Mouse (Mus musculus): ENCODE measurements around the gene Ubxn2a. TPM values are rescaled to one million over a fixed set of nuclear protein-coding genes. Genes with fewer than 3 reads are reported as not detected.
"Not testable (repeated sequence)": the region's sequence is repeated elsewhere in the genome, so short reads cannot be mapped to it uniquely, and the experiment has no call there.

The Ubxn2a gene
- total RNA-seq, 2 experiments from 2014 or later = 50.4 to 52.4 TPM

DNA sequence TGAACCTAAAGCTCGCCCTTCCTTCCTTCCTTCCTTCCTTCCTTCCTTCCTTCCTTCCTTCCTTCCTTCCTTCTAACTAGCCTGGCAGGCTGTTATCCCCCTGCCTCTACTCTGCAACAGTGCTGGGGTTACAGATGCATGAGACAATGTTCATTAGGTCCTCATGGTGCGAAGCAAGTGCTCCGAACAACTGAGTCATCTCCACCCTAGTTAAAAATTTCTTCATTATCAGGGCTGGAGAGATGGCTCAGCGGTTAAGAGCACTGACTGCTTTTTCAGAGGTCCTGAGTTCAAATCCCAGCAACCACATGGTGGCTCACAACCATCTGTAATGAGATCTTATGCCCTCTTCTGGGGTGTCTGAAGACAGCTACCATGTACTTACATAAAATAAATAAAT lies 20.9 kb downstream of the Ubxn2a start:
- DNase-seq; intact Hi-C loops (cut with DNase I; ENCODE audit: low total_unique reads): not testable (repeated sequence)

- DNase-seq = no peak
- intact Hi-C loops (cut with DNase I; ENCODE audit: low total_unique reads) = no loop called here
These were observed 22.4 kb downstream of the Ubxn2a start for GRCm38 (mm10) chr12:4885062-4885461.

- intact Hi-C loops (cut with DNase I; ENCODE audit: low total_unique reads) = no loop called here
These were observed 25.4 kb downstream of the Ubxn2a start for GRCm38 (mm10) chr12:4882086-4882485.

GRCm38 (mm10) chr12:4879048-4879447 lies 28.5 kb downstream of the Ubxn2a start:
- DNase-seq = no peak
- intact Hi-C loops (cut with DNase I; ENCODE audit: low total_unique reads) = no loop called here

More at GRCm38 (mm10) chr12:4882086-4882485, 25.4 kb downstream of the Ubxn2a start:
- DNase-seq = no peak

DNA sequence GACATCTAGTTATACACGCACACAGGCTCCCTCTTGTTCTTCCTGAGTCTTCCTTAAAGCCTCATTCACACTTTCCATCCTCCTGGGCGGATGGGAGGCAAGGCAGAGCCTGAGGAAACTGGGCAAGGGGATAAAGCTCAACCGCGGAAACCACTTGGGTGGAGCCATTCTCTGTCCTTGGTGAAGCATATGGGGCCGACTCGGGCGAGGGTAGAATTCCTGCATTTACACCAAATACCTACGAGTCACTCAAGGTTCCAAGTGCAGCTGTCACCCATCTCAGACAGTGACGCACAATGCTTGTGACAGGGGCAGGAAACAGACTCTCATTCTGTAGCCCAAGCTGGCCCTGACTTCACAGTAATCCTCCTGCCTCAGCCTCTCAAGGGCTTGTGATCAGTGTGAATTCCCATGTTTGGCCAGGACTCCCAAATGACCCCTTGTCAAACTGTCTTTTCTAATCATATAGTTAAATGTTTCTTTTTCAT lies 29.2 kb downstream of the Ubxn2a start:
- intact Hi-C loops (cut with DNase I; ENCODE audit: low total_unique reads) = no loop called here
- DNase-seq = no peak

GRCm38 (mm10) chr12:4875623-4876022 lies 31.9 kb downstream of the Ubxn2a start:
- no peak for DNase-seq
- intact Hi-C loops (cut with DNase I; ENCODE audit: low total_unique reads) = no loop called here

DNA sequence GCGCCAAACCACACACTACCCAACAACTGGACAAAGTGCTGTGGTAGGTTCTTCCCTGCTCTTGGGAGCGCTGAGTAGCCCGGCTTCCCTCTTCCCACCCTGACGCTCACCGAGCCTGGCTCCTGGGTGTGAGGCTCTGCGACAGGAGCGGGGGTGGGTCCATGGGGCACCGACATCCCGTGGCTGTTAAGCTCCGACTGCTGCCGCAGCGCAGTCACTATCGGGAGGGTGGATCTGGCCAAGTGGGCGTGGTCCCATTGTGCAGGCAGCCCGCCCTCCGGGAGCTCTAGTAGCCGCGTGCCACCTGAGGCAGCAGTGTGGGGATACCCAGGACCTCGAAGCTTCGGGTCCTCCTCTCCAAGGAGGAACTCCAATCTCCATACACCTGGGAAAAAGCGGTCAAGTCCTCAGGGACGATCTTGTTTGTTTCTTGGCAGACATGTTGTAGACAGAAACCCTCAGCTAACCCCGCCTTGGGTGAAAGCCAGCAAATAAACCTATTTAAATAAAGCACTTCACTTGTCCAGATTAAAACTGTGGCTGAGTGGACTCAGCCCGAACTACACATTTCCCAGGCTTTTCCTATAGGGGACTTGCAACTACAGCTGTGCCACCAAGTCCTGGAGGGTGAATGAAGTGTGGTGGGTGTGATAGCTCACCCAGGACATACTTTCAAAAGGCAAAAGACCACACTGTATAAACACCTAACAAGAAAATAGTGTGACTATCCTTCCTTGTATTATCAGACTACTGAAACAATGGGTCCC lies 33.2 kb downstream of the Ubxn2a start, which contains the start of gene Mfsd2b:
Mfsd2b (minus strand) TSS at position 199 of the 767 bp plus-strand sequence.
- intact Hi-C loops (cut with DNase I; ENCODE audit: low total_unique reads) = no loop called here

GRCm38 (mm10) chr12:4873531-4873930 lies 34.0 kb downstream of the Ubxn2a start:
- intact Hi-C loops (cut with DNase I; ENCODE audit: low total_unique reads) = no loop called here
- DNase-seq = no peak

More for the DNA sequence above, 33.2 kb downstream of the Ubxn2a start, which contains the start of gene Mfsd2b:
- DNase-seq = peak; percentile 74

- intact Hi-C loops (cut with DNase I; ENCODE audit: low total_unique reads) = no loop called here
- no peak for DNase-seq
These were observed 34.5 kb downstream of the Ubxn2a start for GRCm38 (mm10) chr12:4872983-4873477.

- DNase-seq = no peak
- intact Hi-C loops (cut with DNase I; ENCODE audit: low total_unique reads) = no loop called here
These were observed 35.2 kb downstream of the Ubxn2a start for GRCm38 (mm10) chr12:4872273-4872672.

DNA sequence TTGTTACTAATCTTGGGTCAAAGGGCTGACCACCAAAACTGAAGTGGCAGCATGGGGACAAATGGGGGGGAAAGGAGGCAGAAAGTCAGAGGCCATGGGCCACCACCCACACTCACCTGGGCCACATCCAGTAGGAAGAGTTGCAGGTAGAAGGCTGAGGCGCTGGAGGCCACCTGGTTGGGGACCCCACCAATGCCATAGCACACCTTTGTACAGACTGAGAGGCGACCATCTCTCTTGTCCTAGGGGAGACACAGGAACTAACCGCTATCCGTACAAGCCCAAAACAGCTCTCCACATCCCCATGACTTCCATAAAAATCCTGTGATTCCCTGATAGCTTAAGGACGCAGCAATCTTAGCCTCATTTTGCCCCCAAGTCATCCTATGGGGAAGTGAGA lies 36.2 kb downstream of the Ubxn2a start:
- no peak for DNase-seq
- intact Hi-C loops (cut with DNase I; ENCODE audit: low total_unique reads) = no loop called here

GRCm38 (mm10) chr12:4868924-4869323 lies 38.6 kb downstream of the Ubxn2a start:
- DNase-seq = no peak
- intact Hi-C loops (cut with DNase I; ENCODE audit: low total_unique reads) = no loop called here

DNA sequence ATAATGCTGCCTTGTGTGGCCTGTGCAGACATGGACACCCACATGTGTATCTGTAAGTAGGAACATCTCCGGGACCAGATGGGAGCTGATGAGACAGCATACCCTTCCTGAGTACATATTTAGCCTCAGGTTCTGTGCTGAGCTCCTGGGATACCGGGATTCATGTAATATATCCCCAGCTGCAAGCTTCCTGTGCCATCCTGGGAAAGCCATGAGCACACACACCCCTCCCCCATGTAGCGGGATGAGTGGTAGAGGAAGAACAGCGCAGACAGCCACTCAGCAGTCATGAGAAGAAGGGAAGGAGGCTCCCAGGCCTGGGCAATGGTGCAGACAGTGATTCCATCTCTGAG lies 43.2 kb downstream of the Ubxn2a start:
- no peak for DNase-seq
- intact Hi-C loops (cut with DNase I; ENCODE audit: low total_unique reads) = no loop called here

DNA sequence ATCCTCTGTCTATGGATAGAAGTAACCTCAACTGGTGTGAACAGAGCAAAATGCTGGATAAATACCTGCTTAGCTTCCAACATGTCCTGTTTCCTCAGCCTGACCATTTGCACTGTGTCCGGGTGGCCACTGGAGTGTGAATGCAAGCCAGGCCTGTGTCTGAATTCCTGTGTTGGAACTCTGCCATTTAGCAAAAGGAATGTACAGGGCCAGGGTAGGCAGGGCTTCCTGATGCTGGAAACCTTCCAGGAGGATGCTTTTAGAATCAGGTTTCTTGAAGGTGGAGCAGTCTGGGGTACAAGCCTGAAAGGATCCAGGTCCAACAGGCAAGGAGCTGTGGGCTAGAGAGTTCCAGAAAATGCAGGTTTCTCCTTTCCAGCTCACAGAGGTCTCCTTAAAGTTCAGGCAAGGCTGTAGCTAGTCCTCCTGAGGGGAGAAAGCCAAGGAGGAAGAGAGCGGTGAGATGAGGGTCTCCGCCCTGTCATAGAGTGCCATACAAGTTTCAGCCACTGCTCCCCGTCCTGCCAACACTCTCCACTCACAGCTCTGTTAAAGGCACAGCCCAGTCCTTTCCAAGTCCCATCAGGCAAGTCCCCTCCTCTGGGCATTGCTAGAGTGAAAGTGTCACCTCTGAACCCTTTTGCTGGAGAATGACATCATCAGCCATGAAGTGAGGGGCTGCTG lies 43.7 kb downstream of the Ubxn2a start:
- DNase-seq = no peak
- intact Hi-C loops (cut with DNase I; ENCODE audit: low total_unique reads) = no loop called here

DNA sequence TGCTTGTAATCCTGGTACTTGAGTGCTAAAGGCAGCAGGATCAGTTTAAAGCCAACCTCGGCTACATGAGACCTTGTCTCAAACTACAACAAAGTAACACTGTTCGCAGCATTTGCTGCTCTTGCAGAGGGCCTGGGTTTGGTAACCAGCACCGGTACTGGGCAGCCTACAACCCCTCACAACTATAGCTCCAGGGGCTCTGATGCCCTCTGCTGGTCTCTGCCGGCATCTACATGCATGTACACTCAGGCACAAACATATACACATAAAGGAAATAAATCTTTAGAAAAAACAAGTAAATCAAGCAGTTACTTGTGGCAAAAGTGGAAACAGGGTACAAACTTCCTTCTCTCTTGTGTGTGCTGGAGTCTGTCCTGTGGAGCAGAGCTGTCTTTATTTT lies 44.8 kb downstream of the Ubxn2a start:
- intact Hi-C loops (cut with DNase I; ENCODE audit: low total_unique reads) = no loop called here
- DNase-seq = no peak

- no peak for DNase-seq
- intact Hi-C loops (cut with DNase I; ENCODE audit: low total_unique reads) = no loop called here
These were observed 48.1 kb downstream of the Ubxn2a start for GRCm38 (mm10) chr12:4859241-4859914.

GRCm38 (mm10) chr12:4856834-4857233 lies 50.7 kb downstream of the Ubxn2a start:
- DNase-seq = no peak
- intact Hi-C loops (cut with DNase I; ENCODE audit: low total_unique reads) = no loop called here

- intact Hi-C loops (cut with DNase I; ENCODE audit: low total_unique reads) = no loop called here
- no peak for DNase-seq
These were observed 51.3 kb downstream of the Ubxn2a start for GRCm38 (mm10) chr12:4856160-4856559.

DNA sequence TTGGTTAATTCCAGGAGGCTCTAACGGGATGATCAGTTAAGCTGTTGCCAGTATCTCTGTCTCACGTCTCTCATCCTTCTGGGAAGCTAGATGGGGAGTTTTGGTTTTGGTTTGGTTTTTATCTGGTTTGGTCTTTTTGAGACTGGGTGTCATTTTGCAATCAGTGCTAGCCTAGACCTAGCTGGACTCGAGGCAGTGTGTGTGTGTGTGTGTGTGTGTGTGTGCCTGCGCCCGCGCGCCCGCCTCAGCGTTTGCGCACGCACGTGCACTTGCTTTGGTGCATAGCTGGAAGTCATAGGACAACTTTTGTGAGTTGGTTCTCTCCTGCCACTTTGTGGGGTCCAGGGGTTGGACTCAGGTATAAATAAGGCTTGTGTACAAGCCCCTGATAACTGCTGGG lies 63.8 kb downstream of the Ubxn2a start:
- intact Hi-C loops (cut with DNase I; ENCODE audit: low total_unique reads) = no loop called here
- no peak for DNase-seq

All from gastrocnemius, postnatal 14 days (tissue).